Mouse (Mus musculus): ENCODE results near the gene Leo1. TPM values are rescaled to one million over a fixed set of nuclear protein-coding genes. Genes with fewer than 3 reads are reported as not detected.

Leo1 gene
- 42.6 and 43.0 TPM in 2 replicates for polyA plus RNA-seq (2015; fragmentation: Nextera tagmentation; extraction: Ambion mirVana)

- Histone ChIP-seq H3K9ac (ENCODE audit: low read depth, low read length) (peak within 1 kb of the TSS; percentile 94), H3K27me3 (replicated peaks; ENCODE audit: control insufficient read depth, insufficient read depth, low read length) (no peaks in the 10 kb centered on the region), H3K27ac (ENCODE audit: low read depth, low read length) (peak within 1 kb of the TSS; percentile 82), H3K4me1 (ENCODE audit: control insufficient read depth, insufficient read depth, low read depth, low read length) (peaks cover 12% of the 10 kb centered on the region), H3K36me3 (ENCODE audit: control insufficient read depth, insufficient read depth, low read length) (0 out of 2 replicates have a peak, but pooled peaks cover 3% of the 10 kb centered on the region), H3K4me3 (ENCODE audit: low read length) (peak within 1 kb of the TSS; percentile 81), H3K9me3 (ENCODE audit: control insufficient read depth, low read length) (no peaks in the 10 kb centered on the region), H3K4me2 (ENCODE audit: low read length) (peak within 1 kb of the TSS; percentile 70)
- ATAC-seq, result peak; percentile 96
- WGBS, result 0% methylated on average over 44 of the region's 45 CpGs
Measured at GRCm38 (mm10) chr9:75440796-75441666, at the start of gene Leo1. Gene Leo1, plus strand, starts transcription at chr9:75441524.

DNA sequence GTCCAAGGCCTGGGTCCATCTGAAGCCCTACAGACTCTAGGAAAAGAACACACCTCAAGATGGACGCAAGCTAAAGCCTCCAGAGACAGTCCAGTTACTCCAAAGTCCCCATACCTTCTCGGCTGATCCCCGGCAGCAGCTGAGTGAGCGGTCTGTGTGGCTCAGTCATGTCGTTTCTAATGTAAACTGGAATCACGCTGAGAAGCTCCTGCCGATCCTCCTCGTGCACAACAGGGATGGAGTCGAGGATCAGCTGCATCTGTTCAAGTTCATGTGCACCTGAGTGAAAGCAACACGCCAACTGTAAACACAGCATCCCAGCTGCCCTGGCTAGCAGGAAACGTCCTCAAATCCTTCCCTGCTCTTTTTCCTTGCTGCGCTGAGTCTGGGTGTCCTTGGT, 48.1 kb upstream of the Leo1 start:
- Histone ChIP-seq H3K4me3 (ENCODE audit: low read length) (no peak overlapping the region), H3K9me3 (ENCODE audit: control insufficient read depth, low read length) (no peaks in the 10 kb centered on the region), H3K4me1 (ENCODE audit: control insufficient read depth, insufficient read depth, low read depth, low read length) (no peaks in the 10 kb centered on the region), H3K27me3 (replicated peaks; ENCODE audit: control insufficient read depth, insufficient read depth, low read length) (no peaks in the 10 kb centered on the region), H3K4me2 (ENCODE audit: low read length) (no peak overlapping the region), H3K36me3 (ENCODE audit: control insufficient read depth, insufficient read depth, low read length) (peaks cover 34% of the 10 kb centered on the region), H3K27ac (ENCODE audit: low read depth, low read length) (no peak overlapping the region), H3K9ac (ENCODE audit: low read depth, low read length) (no peak overlapping the region)
- 76% methylated on average over 12 of the region's 12 CpGs for WGBS
- no peak for ATAC-seq

DNA sequence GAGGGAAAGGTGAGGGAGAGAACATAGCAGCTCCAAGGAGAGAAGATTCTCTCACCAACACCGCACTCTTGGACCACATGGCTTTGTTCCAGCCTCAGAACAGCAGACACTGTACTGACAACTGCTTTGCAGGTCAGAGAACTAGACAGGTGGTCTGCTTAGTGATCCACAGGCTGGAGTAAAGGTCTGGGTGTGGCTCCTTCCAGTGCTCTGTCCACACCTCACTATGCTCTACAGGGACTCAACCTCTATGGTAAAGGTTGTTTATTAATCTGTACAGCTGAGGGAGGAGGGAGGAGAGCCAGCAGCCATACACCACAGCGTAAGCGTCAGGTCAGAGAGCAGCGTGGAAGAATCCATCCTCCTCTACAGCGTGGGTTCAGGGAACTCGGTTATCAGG, 45.4 kb upstream of the Leo1 start:
- ATAC-seq, result no peak
- WGBS, result 96% methylated on average over 6 of the region's 6 CpGs
- H3K4me3 ChIP-seq (ENCODE audit: low read length), result no peak overlapping the region
- H3K4me2 ChIP-seq (ENCODE audit: low read length), result no peak overlapping the region
- 0 out of 2 replicates have a peak, but pooled peaks cover 3% of the 10 kb centered on the region for H3K4me1 ChIP-seq (ENCODE audit: control insufficient read depth, insufficient read depth, low read depth, low read length)
- H3K9ac ChIP-seq (ENCODE audit: low read depth, low read length), result no peak overlapping the region
- peaks cover 19% of the 10 kb centered on the region for H3K36me3 ChIP-seq (ENCODE audit: control insufficient read depth, insufficient read depth, low read length)
- H3K27me3 ChIP-seq (replicated peaks; ENCODE audit: control insufficient read depth, insufficient read depth, low read length), result no peaks in the 10 kb centered on the region
- no peak overlapping the region for H3K27ac ChIP-seq (ENCODE audit: low read depth, low read length)
- H3K9me3 ChIP-seq (ENCODE audit: control insufficient read depth, low read length), result no peaks in the 10 kb centered on the region

- Histone ChIP-seq H3K4me1 (ENCODE audit: control insufficient read depth, insufficient read depth, low read depth, low read length) (peaks cover 9% of the 10 kb centered on the region; the same call in 1 of the 2 replicates), H3K9ac (ENCODE audit: low read depth, low read length) (no peak overlapping the region), H3K4me3 (ENCODE audit: low read length) (no peak overlapping the region), H3K9me3 (ENCODE audit: control insufficient read depth, low read length) (no peaks in the 10 kb centered on the region), H3K4me2 (ENCODE audit: low read length) (no peak overlapping the region), H3K36me3 (ENCODE audit: control insufficient read depth, insufficient read depth, low read length) (peaks cover 11% of the 10 kb centered on the region), H3K27ac (ENCODE audit: low read depth, low read length) (no peak overlapping the region), H3K27me3 (replicated peaks; ENCODE audit: control insufficient read depth, insufficient read depth, low read length) (no peaks in the 10 kb centered on the region)
- WGBS, result 96% methylated on average over 4 of the region's 4 CpGs
- ATAC-seq, result no peak
Measured at GRCm38 (mm10) chr9:75399069-75399468, 42.3 kb upstream of the Leo1 start.

GRCm38 (mm10) chr9:75400639-75401038, 40.7 kb upstream of the Leo1 start:
- no peaks in the 10 kb centered on the region for H3K9me3 ChIP-seq (ENCODE audit: control insufficient read depth, low read length)
- H3K27me3 ChIP-seq (replicated peaks; ENCODE audit: control insufficient read depth, insufficient read depth, low read length), result no peaks in the 10 kb centered on the region
- H3K4me3 ChIP-seq (ENCODE audit: low read length), result no peak overlapping the region
- 63% methylated on average over 5 of the region's 5 CpGs for WGBS
- 0 out of 2 replicates have a peak, but pooled peaks cover 3% of the 10 kb centered on the region for H3K36me3 ChIP-seq (ENCODE audit: control insufficient read depth, insufficient read depth, low read length)
- H3K4me2 ChIP-seq (ENCODE audit: low read length), result no peak overlapping the region
- peaks cover 9% of the 10 kb centered on the region; the same call in 1 of the 2 replicates for H3K4me1 ChIP-seq (ENCODE audit: control insufficient read depth, insufficient read depth, low read depth, low read length)
- H3K9ac ChIP-seq (ENCODE audit: low read depth, low read length), result no peak overlapping the region
- no peak overlapping the region for H3K27ac ChIP-seq (ENCODE audit: low read depth, low read length)
- no peak for ATAC-seq

DNA sequence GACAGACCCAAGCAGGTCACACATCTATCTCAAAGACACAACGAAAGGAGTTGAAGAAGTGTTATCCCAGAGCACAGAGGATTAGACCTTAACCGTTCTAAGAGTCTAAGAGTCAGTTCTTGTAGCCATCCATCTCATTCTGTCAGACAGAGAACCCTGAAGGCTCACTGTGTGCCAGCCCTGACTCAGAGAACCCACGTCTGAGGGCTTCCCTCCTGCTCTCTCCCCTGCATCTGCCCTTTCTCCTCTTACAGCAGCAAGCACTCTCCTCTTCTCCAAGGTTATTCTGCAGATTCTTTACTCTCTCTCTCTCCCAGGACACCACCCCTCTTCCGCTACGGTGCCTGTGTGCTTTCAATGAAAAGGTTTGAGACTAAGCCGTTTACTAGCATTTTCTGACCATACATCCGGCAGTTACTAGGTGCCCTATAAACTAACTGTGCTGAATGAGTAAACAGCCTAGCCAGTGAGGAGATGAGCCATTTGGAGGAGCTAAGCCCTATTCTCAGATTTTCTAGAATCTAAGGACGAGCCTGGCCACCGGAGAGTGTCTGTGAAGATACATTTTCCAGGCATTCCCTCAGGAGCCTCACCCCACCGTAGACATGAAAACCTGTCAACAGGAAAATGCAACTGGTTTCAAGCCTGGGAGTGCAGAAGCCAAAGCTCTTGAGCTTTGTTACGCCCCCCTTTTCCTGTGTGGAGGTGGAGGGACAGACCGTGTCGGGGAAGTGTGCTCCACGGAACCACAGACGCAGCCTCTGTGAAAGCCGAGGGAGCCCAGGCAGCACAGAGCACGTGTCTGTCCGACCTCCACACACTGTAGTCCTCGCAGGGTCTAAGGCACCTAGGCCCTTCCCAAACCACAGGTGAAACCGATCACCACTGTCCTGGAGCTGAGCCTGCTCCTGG, 39.5 kb upstream of the Leo1 start:
- peaks cover 14% of the 10 kb centered on the region; the same call in 1 of the 2 replicates for H3K4me1 ChIP-seq (ENCODE audit: control insufficient read depth, insufficient read depth, low read depth, low read length)
- H3K4me3 ChIP-seq (ENCODE audit: low read length), result no peak overlapping the region
- H3K4me2 ChIP-seq (ENCODE audit: low read length), result no peak overlapping the region
- H3K36me3 ChIP-seq (ENCODE audit: control insufficient read depth, insufficient read depth, low read length), result 0 out of 2 replicates have a peak, but pooled peaks cover 3% of the 10 kb centered on the region
- peak; percentile 26; the same call in 1 of the 2 replicates for ATAC-seq
- WGBS, result 72% methylated on average over 20 of the region's 20 CpGs
- H3K27me3 ChIP-seq (replicated peaks; ENCODE audit: control insufficient read depth, insufficient read depth, low read length), result no peaks in the 10 kb centered on the region
- no peak overlapping the region for H3K27ac ChIP-seq (ENCODE audit: low read depth, low read length)
- H3K9me3 ChIP-seq (ENCODE audit: control insufficient read depth, low read length), result no peaks in the 10 kb centered on the region
- no peak overlapping the region for H3K9ac ChIP-seq (ENCODE audit: low read depth, low read length)

GRCm38 (mm10) chr9:75403520-75403919, 37.8 kb upstream of the Leo1 start:
- peaks cover 22% of the 10 kb centered on the region for H3K4me1 ChIP-seq (ENCODE audit: control insufficient read depth, insufficient read depth, low read depth, low read length)

GRCm38 (mm10) chr9:75406121-75406520, 35.2 kb upstream of the Leo1 start:
- ATAC-seq, result no peak
- no peak overlapping the region for H3K27ac ChIP-seq (ENCODE audit: low read depth, low read length)
- no peaks in the 10 kb centered on the region for H3K36me3 ChIP-seq (ENCODE audit: control insufficient read depth, insufficient read depth, low read length)
- H3K9ac ChIP-seq (ENCODE audit: low read depth, low read length), result no peak overlapping the region
- H3K4me3 ChIP-seq (ENCODE audit: low read length), result no peak overlapping the region
- no peaks in the 10 kb centered on the region for H3K27me3 ChIP-seq (replicated peaks; ENCODE audit: control insufficient read depth, insufficient read depth, low read length)
- H3K4me1 ChIP-seq (ENCODE audit: control insufficient read depth, insufficient read depth, low read depth, low read length), result peaks cover 25% of the 10 kb centered on the region
- H3K4me2 ChIP-seq (ENCODE audit: low read length), result no peak overlapping the region
- no peaks in the 10 kb centered on the region for H3K9me3 ChIP-seq (ENCODE audit: control insufficient read depth, low read length)
- WGBS, result 80% methylated on average over 2 of the region's 2 CpGs

More at GRCm38 (mm10) chr9:75403520-75403919, 37.8 kb upstream of the Leo1 start:
- Histone ChIP-seq H3K27me3 (replicated peaks; ENCODE audit: control insufficient read depth, insufficient read depth, low read length) (no peaks in the 10 kb centered on the region), H3K36me3 (ENCODE audit: control insufficient read depth, insufficient read depth, low read length) (no peaks in the 10 kb centered on the region), H3K4me3 (ENCODE audit: low read length) (no peak overlapping the region), H3K9ac (ENCODE audit: low read depth, low read length) (no peak overlapping the region), H3K9me3 (ENCODE audit: control insufficient read depth, low read length) (no peaks in the 10 kb centered on the region), H3K27ac (ENCODE audit: low read depth, low read length) (no peak overlapping the region), H3K4me2 (ENCODE audit: low read length) (no peak overlapping the region)
- WGBS, result 71% methylated on average over 3 of the region's 3 CpGs
- no peak for ATAC-seq

All from hindbrain, embryonic 16.5 days (tissue).